Mouse (Mus musculus) neutrophil, adult 65 days (primary cell): Measurements from ENCODE around the gene Iqcg. TPM values are rescaled to one million over a fixed set of nuclear protein-coding genes. Genes with fewer than 3 reads are reported as not detected.

Experiments used
- total RNA-seq: library from RNA; stranded (reverse); gene quantifications from 2 replicates; pipeline ENCODE4 v1.2.4, GENCODE M21; 2023

The Iqcg gene
- total RNA-seq = not detected in 2 replicates

DNA sequence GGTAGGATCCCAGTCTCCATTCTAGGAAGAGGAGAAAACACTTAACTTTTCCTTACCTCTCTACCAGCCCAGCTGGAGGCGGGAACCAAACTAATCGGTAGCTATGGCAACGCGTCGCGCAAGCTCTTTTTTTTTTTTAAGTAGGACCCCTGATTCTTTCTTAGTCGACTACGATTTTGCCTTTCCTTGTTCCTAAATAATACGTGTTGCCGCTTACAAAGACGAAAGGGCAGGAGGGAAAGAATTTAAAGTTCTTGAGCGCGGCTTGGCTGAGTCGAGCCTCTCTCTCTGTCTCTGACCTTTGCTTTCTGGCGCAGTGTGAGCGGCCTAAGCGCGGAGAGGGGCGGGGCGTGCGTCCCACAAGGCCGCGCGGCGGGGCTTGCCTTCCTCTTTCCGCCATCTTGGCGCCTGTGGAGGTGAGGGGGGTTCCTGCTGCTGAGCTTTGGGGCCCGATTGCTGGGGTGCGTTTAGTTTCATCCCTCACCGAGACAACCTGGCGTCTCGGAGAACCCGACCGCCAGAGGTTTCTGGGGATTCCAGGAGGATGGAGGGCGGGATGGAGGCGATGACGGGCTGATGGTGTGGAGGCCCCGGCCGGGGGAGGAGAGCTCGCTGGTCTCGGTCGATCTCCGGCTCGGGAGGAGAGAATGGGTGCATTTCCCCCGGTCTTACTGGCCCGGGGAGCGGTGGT, at the start of gene Iqcg, which contains the start of gene Rpl35a:
Gene Iqcg, minus strand, starts transcription at position 124 of the 691 bp plus-strand sequence.
Gene Rpl35a, plus strand, starts transcription at position 359 of the 691 bp plus-strand sequence.

GRCm38 (mm10) chr16:33062024-33062681, 6.1 kb upstream of the Iqcg start, which contains the start of gene Lmln:
Lmln (plus strand) TSS chr16:33062521.

Other genes starting within 250 kb of the Iqcg start
- not detected in 2 replicates for gene Smbd1, start 245.7 kb downstream of the Iqcg start, total RNA-seq
- 20.2 and 21.5 TPM in 2 replicates for gene Fyttd1, start 178.7 kb downstream of the Iqcg start, total RNA-seq
- 11.5 and 15.4 TPM in 2 replicates for gene Rubcn, start 178.5 kb downstream of the Iqcg start, total RNA-seq
- 39.4 and 54.5 TPM in 2 replicates for gene Lrch3, start 142.1 kb downstream of the Iqcg start, total RNA-seq
- gene Rpl35a, start 235 bp upstream of the Iqcg start, total RNA-seq = 246 and 303 TPM in 2 replicates
- 1.9 and 4.3 TPM in 2 replicates for gene Lmln, start 6.3 kb upstream of the Iqcg start, total RNA-seq
- gene Osbpl11, start 128.9 kb upstream of the Iqcg start, total RNA-seq = 37.9 and 52.9 TPM in 2 replicates
- 41.7 and 53.4 TPM in 2 replicates for gene Snx4, start 195.2 kb upstream of the Iqcg start, total RNA-seq